Mouse (Mus musculus): Measurements from ENCODE around the gene Fam32a. TPM values are rescaled to one million over a fixed set of nuclear protein-coding genes. Genes with fewer than 3 reads are reported as not detected.

The Fam32a gene
- polyA plus RNA-seq, 1 experiment from 2014 or later: 28.4 TPM

DNA sequence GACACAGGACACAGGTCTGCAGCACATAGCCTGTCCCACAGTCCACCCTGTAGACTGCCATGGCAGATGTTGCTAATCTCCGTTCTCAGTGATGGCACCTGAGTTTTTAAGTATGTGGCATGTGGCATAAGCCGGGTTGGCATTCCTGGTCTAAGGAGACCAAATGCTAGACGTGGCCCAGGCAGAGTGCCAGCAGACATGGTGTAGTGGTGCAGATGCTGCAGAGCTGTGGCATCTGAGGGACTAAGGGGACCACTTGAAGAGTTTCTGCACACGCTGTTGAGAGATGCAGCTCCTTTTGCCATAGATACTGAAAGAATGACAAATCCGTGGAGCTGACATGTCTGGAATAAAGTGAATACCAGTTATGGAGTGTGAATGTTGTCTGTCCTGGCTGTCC lies 3.1 kb downstream of the Fam32a start:
- H3K27me3 ChIP-seq (ENCODE audit: insufficient read depth, low read length): no peaks in the 10 kb centered on the region
- ATAC-seq (no peak), DNase-seq (no peak)
- no peak overlapping the region for H3K27ac ChIP-seq (ENCODE audit: low read depth)
- no peak overlapping the region for H3K4me3 ChIP-seq (ENCODE audit: low read depth, low read length)
- peaks cover 28% of the 10 kb centered on the region for H3K36me3 ChIP-seq (replicated peaks; ENCODE audit: insufficient read depth, low read length)
- H3K9ac ChIP-seq (replicated peaks): no peak overlapping the region
- 90% methylated on average over 5 of the region's 5 CpGs for WGBS (ENCODE audit: insufficient replicate concordance)
- TF ChIP-seq EP300 (IDR thresholded peaks at IDR 0.05; ENCODE audit: low read depth) (no peak), CTCF (IDR thresholded peaks at IDR 0.05; ENCODE audit: low read depth) (no peak)
- no peaks in the 10 kb centered on the region for H3K9me3 ChIP-seq (ENCODE audit: low read length)
- H3K4me1 ChIP-seq (ENCODE audit: insufficient read depth): peaks cover 9% of the 10 kb centered on the region; the same call in 1 of the 2 replicates
- no peak overlapping the region for H3K4me2 ChIP-seq (ENCODE audit: low read depth, low read length)

DNA sequence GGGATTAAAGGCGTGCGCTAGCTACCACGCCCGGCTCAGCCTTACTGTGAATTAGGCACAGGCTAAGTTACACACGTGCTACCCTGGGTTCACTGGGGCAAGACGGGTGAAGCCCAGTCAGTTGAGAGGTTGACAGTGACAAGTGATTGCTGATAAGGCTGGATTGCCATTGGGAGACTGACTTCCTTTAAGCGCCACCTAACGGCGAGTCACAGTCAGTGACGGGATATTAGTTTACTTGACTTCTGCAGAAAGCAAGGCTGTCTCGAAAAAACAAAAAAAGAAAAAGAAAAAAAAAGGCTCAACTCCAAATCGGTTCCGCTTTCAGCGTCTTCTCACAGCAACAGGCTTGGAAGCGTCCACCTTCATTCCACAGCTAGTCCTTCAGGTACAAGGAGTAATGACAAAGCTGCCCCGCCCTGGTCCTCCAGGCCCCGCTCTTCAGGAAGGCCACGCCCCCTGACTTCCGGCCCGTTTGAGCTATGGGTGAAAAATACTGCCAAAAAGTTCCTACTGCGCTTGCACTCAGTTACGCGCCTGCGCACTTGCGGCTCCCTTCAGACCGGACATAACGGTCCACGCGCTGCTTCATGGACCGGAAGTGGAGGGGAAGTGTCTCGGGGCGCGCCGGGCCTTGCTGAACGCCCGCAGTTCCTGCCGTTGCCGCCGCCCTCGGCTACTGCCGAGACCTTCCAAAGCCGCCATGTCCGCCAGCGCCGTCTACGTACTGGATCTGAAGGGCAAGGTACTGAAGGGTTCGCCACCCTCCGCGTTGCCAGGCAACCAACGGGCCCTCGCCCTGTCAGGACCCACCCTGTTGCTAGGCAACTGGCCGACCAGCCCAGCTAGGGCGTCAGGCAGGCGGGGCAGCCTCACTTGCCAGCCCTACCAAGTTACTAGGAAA lies 20.2 kb downstream of the Fam32a start, which contains the start of gene Ap1m1:
TSS of gene Ap1m1 (plus strand) at position 520 of the 904 bp plus-strand sequence.
- Histone ChIP-seq H3K27me3 (ENCODE audit: insufficient read depth, low read length) (no peaks in the 10 kb centered on the region), H3K9ac (replicated peaks) (peak within 1 kb of the TSS; percentile 74), H3K4me2 (ENCODE audit: low read depth, low read length) (peak within 1 kb of the TSS; percentile 88), H3K4me3 (ENCODE audit: low read depth, low read length) (peak within 1 kb of the TSS; percentile 75), H3K27ac (ENCODE audit: low read depth) (peak within 1 kb of the TSS; percentile 80), H3K4me1 (ENCODE audit: insufficient read depth) (peaks cover 34% of the 10 kb centered on the region), H3K9me3 (ENCODE audit: low read length) (no peaks in the 10 kb centered on the region), H3K36me3 (replicated peaks; ENCODE audit: insufficient read depth, low read length) (peaks cover 10% of the 10 kb centered on the region)
- ATAC-seq (peak; percentile 90), DNase-seq (peak; percentile 99)
- under 1% methylated on average over 54 of the region's 54 CpGs for WGBS (ENCODE audit: insufficient replicate concordance)
- TF ChIP-seq EP300 (IDR thresholded peaks at IDR 0.05; ENCODE audit: low read depth): peak; percentile 65
- peak; percentile 93 for TF ChIP-seq CTCF (IDR thresholded peaks at IDR 0.05; ENCODE audit: low read depth)

DNA sequence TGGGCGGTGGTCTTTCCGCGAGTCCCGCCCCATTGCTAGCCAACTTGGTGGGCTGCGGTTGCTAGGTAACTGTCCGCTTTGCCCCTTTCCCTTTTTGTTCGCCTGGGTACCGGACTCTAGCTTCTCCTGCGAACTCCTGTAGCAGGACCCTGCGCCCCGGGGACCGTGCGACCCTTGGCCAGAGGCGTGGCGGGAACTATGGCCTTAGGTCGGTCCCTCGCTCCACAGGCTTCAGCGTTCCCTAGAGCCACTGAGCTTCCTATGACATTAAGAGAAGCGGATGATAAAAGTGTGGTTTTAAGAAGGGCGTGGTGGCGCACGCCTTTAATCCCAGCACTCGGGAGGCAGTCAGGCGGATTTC lies 20.9 kb downstream of the Fam32a start:
- H3K4me3 ChIP-seq (ENCODE audit: low read depth, low read length): peak overlapping the region; percentile 75
- H3K4me1 ChIP-seq (ENCODE audit: insufficient read depth): peaks cover 34% of the 10 kb centered on the region
- no peak for DNase-seq
- WGBS (ENCODE audit: insufficient replicate concordance): 1% methylated on average over 24 of the region's 24 CpGs
- no peaks in the 10 kb centered on the region for H3K27me3 ChIP-seq (ENCODE audit: insufficient read depth, low read length)
- peak; percentile 3; the same call in 1 of the 2 replicates for ATAC-seq
- H3K36me3 ChIP-seq (replicated peaks; ENCODE audit: insufficient read depth, low read length): peaks cover 10% of the 10 kb centered on the region
- H3K9ac ChIP-seq (replicated peaks): peak overlapping the region; percentile 74
- TF ChIP-seq EP300 (IDR thresholded peaks at IDR 0.05; ENCODE audit: low read depth) (no peak), CTCF (IDR thresholded peaks at IDR 0.05; ENCODE audit: low read depth) (no peak)
- peak overlapping the region; percentile 80 for H3K27ac ChIP-seq (ENCODE audit: low read depth)
- H3K4me2 ChIP-seq (ENCODE audit: low read depth, low read length): peak overlapping the region; percentile 88
- no peaks in the 10 kb centered on the region for H3K9me3 ChIP-seq (ENCODE audit: low read length)

DNA sequence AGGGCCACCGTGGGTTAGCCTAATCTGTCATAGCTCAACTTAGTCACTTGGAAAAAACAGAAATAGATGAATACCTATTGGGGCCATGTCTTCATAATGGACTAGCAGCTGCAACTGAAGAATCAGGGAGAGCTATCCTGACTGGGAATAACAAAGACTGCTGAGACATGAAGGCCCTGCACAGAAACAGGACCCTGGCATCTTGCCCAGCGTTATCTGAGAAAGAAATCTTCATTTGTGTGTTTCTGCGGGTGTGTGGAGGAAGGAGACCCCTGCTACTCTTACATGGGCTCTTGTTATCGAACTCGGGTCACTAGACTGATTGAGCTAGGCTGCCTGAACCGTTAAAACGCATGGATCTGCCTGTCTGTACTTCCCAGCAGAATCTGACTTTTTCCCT lies 21.4 kb downstream of the Fam32a start:
- no peaks in the 10 kb centered on the region for H3K9me3 ChIP-seq (ENCODE audit: low read length)
- peak overlapping the region; percentile 88 for H3K4me2 ChIP-seq (ENCODE audit: low read depth, low read length)
- ATAC-seq: no peak
- no peak for TF ChIP-seq CTCF (IDR thresholded peaks at IDR 0.05; ENCODE audit: low read depth)
- no peak for TF ChIP-seq EP300 (IDR thresholded peaks at IDR 0.05; ENCODE audit: low read depth)
- peak; percentile 14 for DNase-seq
- H3K27me3 ChIP-seq (ENCODE audit: insufficient read depth, low read length): no peaks in the 10 kb centered on the region
- H3K36me3 ChIP-seq (replicated peaks; ENCODE audit: insufficient read depth, low read length): peaks cover 10% of the 10 kb centered on the region
- 46% methylated on average over 7 of the region's 7 CpGs for WGBS (ENCODE audit: insufficient replicate concordance)
- H3K27ac ChIP-seq (ENCODE audit: low read depth): peak overlapping the region; percentile 80; the same call in 1 of the 2 replicates
- peak overlapping the region; percentile 75 for H3K4me3 ChIP-seq (ENCODE audit: low read depth, low read length)
- H3K4me1 ChIP-seq (ENCODE audit: insufficient read depth): peaks cover 34% of the 10 kb centered on the region
- H3K9ac ChIP-seq (replicated peaks): peak overlapping the region; percentile 74

DNA sequence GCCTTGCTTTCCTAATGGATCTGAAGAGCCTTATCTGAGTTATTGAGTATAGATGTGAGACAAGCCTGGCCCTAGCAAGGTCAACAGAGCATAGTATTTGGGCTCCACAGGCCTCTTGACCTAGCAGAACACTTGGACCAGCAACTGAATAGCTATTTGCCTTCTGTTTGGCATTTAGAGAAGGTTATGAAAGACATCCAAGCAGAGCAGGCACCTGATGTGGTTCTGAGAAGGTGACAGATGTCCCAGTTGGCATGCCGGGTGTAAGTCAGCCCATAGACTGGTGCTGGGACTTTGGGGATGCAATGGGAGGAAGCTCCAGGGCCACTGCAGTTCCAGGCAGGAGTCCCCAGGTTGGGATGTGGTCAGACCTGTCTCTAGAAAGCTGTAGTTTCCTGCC lies 22.7 kb downstream of the Fam32a start:
- TF ChIP-seq CTCF (IDR thresholded peaks at IDR 0.05; ENCODE audit: low read depth) (no peak), EP300 (IDR thresholded peaks at IDR 0.05; ENCODE audit: low read depth) (no peak)
- 82% methylated on average over 1 of the region's 1 CpGs for WGBS (ENCODE audit: insufficient replicate concordance)
- ATAC-seq (no peak), DNase-seq (no peak)
- Histone ChIP-seq H3K36me3 (replicated peaks; ENCODE audit: insufficient read depth, low read length) (peaks cover 16% of the 10 kb centered on the region), H3K9ac (replicated peaks) (no peak overlapping the region), H3K27ac (ENCODE audit: low read depth) (no peak overlapping the region), H3K4me3 (ENCODE audit: low read depth, low read length) (no peak overlapping the region), H3K27me3 (ENCODE audit: insufficient read depth, low read length) (no peaks in the 10 kb centered on the region), H3K9me3 (ENCODE audit: low read length) (no peaks in the 10 kb centered on the region), H3K4me2 (ENCODE audit: low read depth, low read length) (no peak overlapping the region), H3K4me1 (ENCODE audit: insufficient read depth) (peaks cover 34% of the 10 kb centered on the region)

DNA sequence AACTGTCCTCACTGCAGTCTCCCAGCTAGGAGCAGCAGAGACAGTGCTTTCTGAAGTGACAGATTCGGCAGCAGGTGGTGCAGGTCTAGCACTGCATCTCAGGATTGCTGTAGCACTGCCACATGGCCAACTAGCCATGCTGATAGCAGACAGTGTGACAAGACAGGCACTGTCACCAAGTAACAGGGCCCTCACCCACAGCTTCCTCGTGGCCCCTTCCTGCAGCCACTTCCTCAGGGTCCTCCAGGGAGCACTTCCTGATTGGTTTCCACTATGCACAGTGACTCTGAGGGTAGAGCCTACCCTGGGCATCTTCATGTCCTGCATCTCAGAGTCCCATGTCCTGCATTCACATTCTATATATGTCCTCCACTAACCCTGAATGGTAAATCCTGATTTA lies 25.1 kb downstream of the Fam32a start:
- DNase-seq: no peak
- ATAC-seq: no peak
- 33% methylated on average over 2 of the region's 2 CpGs for WGBS (ENCODE audit: insufficient replicate concordance)
- Histone ChIP-seq H3K4me2 (ENCODE audit: low read depth, low read length) (no peak overlapping the region), H3K9ac (replicated peaks) (no peak overlapping the region), H3K4me3 (ENCODE audit: low read depth, low read length) (no peak overlapping the region), H3K36me3 (replicated peaks; ENCODE audit: insufficient read depth, low read length) (peaks cover 27% of the 10 kb centered on the region), H3K27me3 (ENCODE audit: insufficient read depth, low read length) (no peaks in the 10 kb centered on the region), H3K9me3 (ENCODE audit: low read length) (no peaks in the 10 kb centered on the region), H3K4me1 (ENCODE audit: insufficient read depth) (peaks cover 29% of the 10 kb centered on the region), H3K27ac (ENCODE audit: low read depth) (no peak overlapping the region)
- no peak for TF ChIP-seq EP300 (IDR thresholded peaks at IDR 0.05; ENCODE audit: low read depth)
- TF ChIP-seq CTCF (IDR thresholded peaks at IDR 0.05; ENCODE audit: low read depth): no peak

Measured in liver, postnatal 0 days (tissue).